29 mouse cellular contexts compared by ENCODE assay signal in the genomic region with DNA sequence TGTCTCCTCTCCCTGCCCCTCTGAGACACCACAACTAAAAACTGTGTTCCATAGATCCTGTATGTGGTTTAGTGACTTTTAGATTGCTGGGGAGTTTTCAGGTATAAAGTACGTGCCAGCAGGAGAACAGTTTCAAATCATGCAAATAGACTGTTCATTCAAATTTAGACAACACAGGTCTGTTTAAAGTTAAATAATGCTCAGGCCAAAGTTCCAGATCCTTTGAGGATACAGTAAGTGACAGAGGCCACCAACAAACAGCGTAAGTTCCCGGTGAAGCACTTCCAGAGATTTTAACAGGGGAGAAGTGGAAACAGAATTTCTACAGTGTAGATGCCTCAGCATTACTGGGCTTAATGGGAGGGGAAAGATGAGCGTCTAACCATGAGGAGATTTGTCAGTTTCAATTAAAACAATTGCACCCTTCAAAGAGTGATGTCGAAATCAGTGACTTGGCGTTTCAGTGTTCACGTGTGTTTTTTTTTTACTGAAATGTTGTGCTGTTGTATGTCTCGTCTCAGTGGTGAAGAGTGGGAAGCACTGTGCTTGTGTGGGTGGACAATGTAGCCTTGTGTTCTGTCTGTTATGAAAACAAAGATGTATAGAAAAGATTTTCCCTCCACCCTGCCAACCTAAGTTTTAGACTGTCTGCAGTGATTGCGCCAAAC. TPM values are rescaled to one million over a fixed set of nuclear protein-coding genes. Genes with fewer than 3 reads are reported as not detected.
A peak's percentile ranks its signal among the peaks of the same experiment; 100 is the strongest.
DNase-seq lines count a peak whose midpoint lies in the region; ATAC-seq lines count a peak whose summit lies in the region.
"Had no signal": no experiment of that assay in that cellular context is flagged by ENCODE, and none has a peak within 500 bp of the region (broad histone marks: within the 10 kb centered on the region; RNA-seq: fewer than 3 reads in every experiment).

No protein-coding gene starts in this region.

- peaks cover 4% of the 10 kb centered on the region for H3K4me1 ChIP-seq in forebrain, embryonic 13.5 days
- peaks cover 1% of the 10 kb centered on the region; the same call in 1 of the 2 replicates for H3K4me1 ChIP-seq in forebrain, embryonic 14.5 days (ENCODE audit: control insufficient read depth, insufficient read depth, low read length)

- ATAC-seq in frontal cortex, adult (ENCODE audit: low TSS enrichment): peak; percentile 78
- peak; percentile 70 for ATAC-seq in megakaryocyte progenitor cell, adult 5-6 weeks (replicated peaks; ENCODE audit: poor library complexity)
- no peak for ATAC-seq in forebrain, embryonic 13.5 days
- ATAC-seq in forebrain, embryonic 14.5 days: no peak
- ATAC-seq: forebrain, embryonic 16.5 days; hindbrain, embryonic 16.5 days had no signal

- no peak for DNase-seq in frontal cortex, postnatal 10 days (ENCODE audit: low spot score in 2 of 2)
- peak; percentile 1 for DNase-seq in 416B (ENCODE audit: low read depth)
- DNase-seq in gonadal fat pad, adult 2 months (ENCODE audit: low read depth): peak; percentile 72
- DNase-seq in heart, postnatal 36 days: no peak
- no peak for DNase-seq in forebrain, embryonic 14.5 days (ENCODE audit: low spot score)
- DNase-seq: adrenal gland, postnatal 36 days; cerebellum, adult 2 months; cerebellum, postnatal 14 days; gastrocnemius, postnatal 10 days; heart, adult 2 months; heart, postnatal 10 days; kidney, adult 18-20 months; kidney, postnatal 4 days; layer of hippocampus, postnatal 36 days; left cerebral cortex, postnatal 4 days; lung, embryonic 14.5 days; lung, postnatal 14 days; right cerebral cortex, postnatal 14 days had no signal

- no peaks in the 10 kb centered on the region for H3K36me3 ChIP-seq in forebrain, embryonic 13.5 days (ENCODE audit: poor library complexity, severe bottlenecking)
- no peaks in the 10 kb centered on the region for H3K36me3 ChIP-seq in forebrain, embryonic 14.5 days (ENCODE audit: control insufficient read depth, insufficient read depth, low read length)
- H3K36me3 ChIP-seq: heart, embryonic 13.5 days; midbrain, embryonic 12.5 days; neural tube, embryonic 13.5 days had no signal

- peaks cover 82% of the 10 kb centered on the region for H3K27me3 ChIP-seq in forebrain, embryonic 13.5 days
- H3K27me3 ChIP-seq in forebrain, embryonic 14.5 days (replicated peaks; ENCODE audit: control insufficient read depth, insufficient read depth, low read length): peaks cover 27% of the 10 kb centered on the region
- H3K27me3 ChIP-seq: heart, embryonic 13.5 days; megakaryocyte, embryonic 14.5 days; midbrain, embryonic 12.5 days; neural tube, embryonic 13.5 days had no signal

- 79% methylated on average over 9 of the region's 9 CpGs for WGBS in forebrain, embryonic 13.5 days
- 84% methylated on average over 9 of the region's 9 CpGs for WGBS in forebrain, embryonic 14.5 days

- H3K9ac ChIP-seq in forebrain, embryonic 13.5 days: no peak overlapping the region
- no peak overlapping the region for H3K9ac ChIP-seq in forebrain, embryonic 14.5 days (ENCODE audit: low read length)
- H3K9ac ChIP-seq: heart, embryonic 13.5 days; lung, embryonic 14.5 days; midbrain, embryonic 12.5 days; neural tube, embryonic 13.5 days had no signal

- no peak overlapping the region for H3K4me3 ChIP-seq in forebrain, embryonic 13.5 days
- no peak overlapping the region for H3K4me3 ChIP-seq in forebrain, embryonic 14.5 days (ENCODE audit: low read depth, low read length)
- H3K4me3 ChIP-seq: heart, adult 2 months; heart, embryonic 13.5 days; megakaryocyte, embryonic 14.5 days; midbrain, embryonic 12.5 days; myocyte; neural tube, embryonic 13.5 days had no signal

- no peaks in the 10 kb centered on the region for H3K9me3 ChIP-seq in forebrain, embryonic 13.5 days (replicated peaks)
- no peaks in the 10 kb centered on the region for H3K9me3 ChIP-seq in forebrain, embryonic 14.5 days (replicated peaks; ENCODE audit: control insufficient read depth, low read length)
- H3K9me3 ChIP-seq: heart, embryonic 13.5 days; midbrain, embryonic 12.5 days; neural tube, embryonic 13.5 days had no signal

- H3K4me2 ChIP-seq in forebrain, embryonic 13.5 days: no peak overlapping the region
- no peak overlapping the region for H3K4me2 ChIP-seq in forebrain, embryonic 14.5 days (ENCODE audit: low read length)
- H3K4me2 ChIP-seq: heart, embryonic 13.5 days; lung, embryonic 14.5 days; midbrain, embryonic 12.5 days; neural tube, embryonic 13.5 days had no signal

- intact Hi-C loops in heart, postnatal 36 days (cut with DNase I): no loop called here

- no peak overlapping the region for H3K27ac ChIP-seq in forebrain, embryonic 13.5 days
- H3K27ac ChIP-seq in forebrain, embryonic 14.5 days (ENCODE audit: low read depth, low read length): no peak overlapping the region
- H3K27ac ChIP-seq: heart, adult 2 months; heart, embryonic 13.5 days; kidney, postnatal 0 days; midbrain, embryonic 12.5 days; neural tube, embryonic 13.5 days had no signal

RNA-seq across cellular contexts. Expression of gene Lgr4, which starts 48.4 kb away (rescaled TPM):
- 31.5 and 46.4 TPM in 2 replicates for polyA plus RNA-seq in gonadal fat pad, adult 2 months (2012; rRNA removed)
- 1.0 and 2.6 TPM in 2 replicates for total RNA-seq in megakaryocyte progenitor cell, adult 5-6 weeks (2015)
- 1.1 and 4.0 TPM in 2 replicates for total RNA-seq in megakaryocyte progenitor cell, adult 5-6 weeks (2017)
- 2.7 and 3.5 TPM in 2 replicates for polyA plus RNA-seq in forebrain, embryonic 13.5 days (2015; fragmentation: Nextera tagmentation; extraction: Ambion mirVana)
- 10 to 100 TPM; 26.3 TPM for total RNA-seq in heart, postnatal 36 days (2021)
- polyA plus RNA-seq in forebrain, embryonic 14.5 days (2014; fragmentation: Nextera tagmentation; extraction: Ambion mirVana): 4.5 and 4.7 TPM in 2 replicates

RNA-seq across cellular contexts. Expression of gene Ccdc34, which starts 51.7 kb away (rescaled TPM):
- 4.8 and 5.1 TPM in 2 replicates for polyA plus RNA-seq in gonadal fat pad, adult 2 months (2012; rRNA removed)
- total RNA-seq in megakaryocyte progenitor cell, adult 5-6 weeks (2015): 56.3 and 65.9 TPM in 2 replicates
- total RNA-seq in megakaryocyte progenitor cell, adult 5-6 weeks (2017): 42.6 and 56.5 TPM in 2 replicates
- polyA plus RNA-seq in forebrain, embryonic 13.5 days (2015; fragmentation: Nextera tagmentation; extraction: Ambion mirVana): 52.7 and 57.9 TPM in 2 replicates
- total RNA-seq in heart, postnatal 36 days (2021): 1 to 10 TPM; 5.1 to 5.3 TPM
- 35.8 and 39.2 TPM in 2 replicates for polyA plus RNA-seq in forebrain, embryonic 14.5 days (2014; fragmentation: Nextera tagmentation; extraction: Ambion mirVana)

Comparison
In these comparisons a context has a peak if more than half of its experiments do, and no peak if none do; other contexts are left out.
1. ATAC-seq: peak in frontal cortex, adult (single experiment) and megakaryocyte progenitor cell, adult 5-6 weeks (single experiment); none in forebrain, embryonic 13.5 days (single experiment) and forebrain, embryonic 14.5 days (single experiment).
2. DNase-seq: peak in 416B (single experiment) and gonadal fat pad, adult 2 months (single experiment); none in frontal cortex, postnatal 10 days (0 of 2), heart, postnatal 36 days (0 of 2) and forebrain, embryonic 14.5 days (single experiment).